In genomic region chr10:80990406-80990805, GRCm38 (mm10) we compare ENCODE assay signal across 27 mouse cellular contexts. TPM values are rescaled to one million over a fixed set of nuclear protein-coding genes. Genes with fewer than 3 reads are reported as not detected.
DNase-seq lines count a peak whose midpoint lies in the region; ATAC-seq lines count a peak whose summit lies in the region.
"Had no signal": no experiment of that assay in that cellular context is flagged by ENCODE, and none has a peak within 500 bp of the region (broad histone marks: within the 10 kb centered on the region; RNA-seq: fewer than 3 reads in every experiment).

No protein-coding gene starts in this region.

- H3K4me3 ChIP-seq in kidney, embryonic 14.5 days (ENCODE audit: low read length), result no peak overlapping the region
- H3K4me3 ChIP-seq in hindbrain, embryonic 16.5 days (ENCODE audit: low read length), result no peak overlapping the region
- H3K4me3 ChIP-seq: embryonic facial prominence, embryonic 15.5 days; heart, embryonic 12.5 days; hindbrain, embryonic 10.5 days; liver, embryonic 13.5 days; megakaryocyte, embryonic 14.5 days; midbrain, embryonic 13.5 days; neural tube, embryonic 12.5 days had no signal

- H3K27ac ChIP-seq in kidney, embryonic 14.5 days (ENCODE audit: low read depth, low read length), result no peak overlapping the region
- H3K27ac ChIP-seq in hindbrain, embryonic 16.5 days (ENCODE audit: low read depth, low read length), result no peak overlapping the region
- H3K27ac ChIP-seq: embryonic facial prominence, embryonic 15.5 days; hindbrain, embryonic 10.5 days; liver, embryonic 13.5 days; midbrain, embryonic 13.5 days; neural tube, embryonic 12.5 days had no signal

- ATAC-seq in CD4-positive, CD25-positive, alpha-beta regulatory T cell, adult 4 months, result no peak
- no peak for ATAC-seq in kidney, embryonic 14.5 days (ENCODE audit: low FRiP score, low TSS enrichment)
- ATAC-seq in hindbrain, embryonic 16.5 days, result no peak
- ATAC-seq: forebrain, embryonic 14.5 days; midbrain, embryonic 13.5 days had no signal

- peaks cover 9% of the 10 kb centered on the region for H3K4me1 ChIP-seq in kidney, embryonic 14.5 days (ENCODE audit: control insufficient read depth, insufficient read depth, low read length)
- H3K4me1 ChIP-seq in hindbrain, embryonic 16.5 days (ENCODE audit: control insufficient read depth, insufficient read depth, low read depth, low read length), result peaks cover 12% of the 10 kb centered on the region

- H3K9ac ChIP-seq in kidney, embryonic 14.5 days (ENCODE audit: low read depth, low read length), result no peak overlapping the region
- no peak overlapping the region for H3K9ac ChIP-seq in hindbrain, embryonic 16.5 days (ENCODE audit: low read depth, low read length)
- H3K9ac ChIP-seq: embryonic facial prominence, embryonic 15.5 days; heart, embryonic 12.5 days; liver, embryonic 13.5 days; midbrain, embryonic 13.5 days; neural tube, embryonic 12.5 days had no signal

- no peaks in the 10 kb centered on the region for H3K9me3 ChIP-seq in kidney, embryonic 14.5 days (ENCODE audit: control insufficient read depth, low read length)
- H3K9me3 ChIP-seq in hindbrain, embryonic 16.5 days (ENCODE audit: control insufficient read depth, low read length), result no peaks in the 10 kb centered on the region
- H3K9me3 ChIP-seq: embryonic facial prominence, embryonic 15.5 days; heart, embryonic 12.5 days; hindbrain, embryonic 10.5 days; liver, embryonic 13.5 days; megakaryocyte, embryonic 14.5 days; midbrain, embryonic 13.5 days; neural tube, embryonic 12.5 days had no signal

- H3K36me3 ChIP-seq in kidney, embryonic 14.5 days (ENCODE audit: control insufficient read depth, insufficient read depth, low read length), result no peaks in the 10 kb centered on the region
- H3K36me3 ChIP-seq in hindbrain, embryonic 16.5 days (ENCODE audit: control insufficient read depth, insufficient read depth, low read length), result no peaks in the 10 kb centered on the region
- H3K36me3 ChIP-seq: embryonic facial prominence, embryonic 15.5 days; heart, embryonic 12.5 days; hindbrain, embryonic 10.5 days; liver, embryonic 13.5 days; midbrain, embryonic 13.5 days; neural tube, embryonic 12.5 days had no signal

- 59% methylated on average over 7 of the region's 7 CpGs for WGBS in kidney, embryonic 14.5 days
- 68% methylated on average over 7 of the region's 7 CpGs for WGBS in hindbrain, embryonic 16.5 days

- peak; percentile 32 for DNase-seq in CD4-positive, CD25-positive, alpha-beta regulatory T cell, adult 2 months (ENCODE audit: low read depth, low spot score)
- peak; percentile 32 to 51 for DNase-seq in natural killer cell, adult 2 months (ENCODE audit: low spot score in 2 of 2)
- peak; percentile 56 for DNase-seq in thymus, postnatal 0 days (ENCODE audit: low spot score)
- DNase-seq in gastrocnemius, adult 18-20 months (ENCODE audit: low spot score), result no peak
- DNase-seq: adrenal gland, postnatal 10 days; cerebellum, adult 8-10 months; gastrocnemius, postnatal 10 days; heart, postnatal 10 days; kidney, adult 11 months; layer of hippocampus, adult 9-11 months; liver, embryonic 13.5 days; lung, adult 2 months; lung, postnatal 36 days; retina, postnatal 1 day; right cerebral cortex, postnatal 25 days had no signal

- H3K4me2 ChIP-seq in kidney, embryonic 14.5 days (replicated peaks; ENCODE audit: low read depth, low read length), result no peak overlapping the region
- no peak overlapping the region for H3K4me2 ChIP-seq in hindbrain, embryonic 16.5 days (ENCODE audit: low read length)
- H3K4me2 ChIP-seq: embryonic facial prominence, embryonic 15.5 days; heart, embryonic 12.5 days; liver, embryonic 13.5 days; midbrain, embryonic 13.5 days; neural tube, embryonic 12.5 days had no signal

- H3K27me3 ChIP-seq in kidney, embryonic 14.5 days (ENCODE audit: control insufficient read depth, insufficient read depth, low read length), result peaks cover 17% of the 10 kb centered on the region
- H3K27me3 ChIP-seq in hindbrain, embryonic 16.5 days (replicated peaks; ENCODE audit: control insufficient read depth, insufficient read depth, low read length), result peaks cover 15% of the 10 kb centered on the region

RNA-seq across cellular contexts. Expression of gene Gng7, which starts 24.3 kb away (rescaled TPM):
- under 1 TPM in 1 of 2 experiments, not detected in 1; 0.54 TPM for polyA plus RNA-seq in CD4-positive, CD25-positive, alpha-beta regulatory T cell, adult 4 months (2017; shearing (Covaris generic))
- 1.5 and 1.8 TPM in 2 replicates for polyA plus RNA-seq in thymus, postnatal 0 days (2015; fragmentation: Nextera tagmentation; extraction: Ambion mirVana)
- polyA plus RNA-seq in kidney, embryonic 14.5 days (2014; fragmentation: Nextera tagmentation; extraction: Ambion mirVana), result 2.2 and 4.8 TPM in 2 replicates
- 1 to 10 TPM; 2.3 to 2.5 TPM for total RNA-seq in gastrocnemius, adult 18-20 months (2021)
- polyA plus RNA-seq in hindbrain, embryonic 16.5 days (2015; fragmentation: Nextera tagmentation; extraction: Ambion mirVana), result 25.4 and 27.0 TPM in 2 replicates
- total RNA-seq: monocyte, adult 5-6 weeks had no signal

RNA-seq across cellular contexts. Expression of gene Diras1, which starts 35.1 kb away (rescaled TPM):
- not detected for polyA plus RNA-seq in CD4-positive, CD25-positive, alpha-beta regulatory T cell, adult 4 months (2017; shearing (Covaris generic))
- polyA plus RNA-seq in thymus, postnatal 0 days (2015; fragmentation: Nextera tagmentation; extraction: Ambion mirVana), result 0.04 TPM in 1 of 2 replicates, not detected in the other
- polyA plus RNA-seq in kidney, embryonic 14.5 days (2014; fragmentation: Nextera tagmentation; extraction: Ambion mirVana), result 0.37 TPM in 1 of 2 replicates, not detected in the other
- total RNA-seq in gastrocnemius, adult 18-20 months (2021), result under 1 TPM in 1 of 2 experiments, not detected in 1; 0.07 TPM
- polyA plus RNA-seq in hindbrain, embryonic 16.5 days (2015; fragmentation: Nextera tagmentation; extraction: Ambion mirVana), result 74.4 and 81.7 TPM in 2 replicates
- total RNA-seq: granulocyte monocyte progenitor cell, adult 5-6 weeks; heart, postnatal 10 days had no signal
- polyA plus RNA-seq: heart, embryonic 12.5 days; lung, adult 2 months had no signal

RNA-seq across cellular contexts. Expression of gene Slc39a3, which starts 46.8 kb away (rescaled TPM):
- polyA plus RNA-seq in CD4-positive, CD25-positive, alpha-beta regulatory T cell, adult 4 months (2017; shearing (Covaris generic)), result 1 to 10 TPM; 3.3 to 4.7 TPM
- 16.0 and 16.8 TPM in 2 replicates for polyA plus RNA-seq in thymus, postnatal 0 days (2015; fragmentation: Nextera tagmentation; extraction: Ambion mirVana)
- 6.4 and 9.1 TPM in 2 replicates for polyA plus RNA-seq in kidney, embryonic 14.5 days (2014; fragmentation: Nextera tagmentation; extraction: Ambion mirVana)
- total RNA-seq in gastrocnemius, adult 18-20 months (2021), result 10 to 100 TPM; 13.7 TPM
- 48.3 and 54.3 TPM in 2 replicates for polyA plus RNA-seq in hindbrain, embryonic 16.5 days (2015; fragmentation: Nextera tagmentation; extraction: Ambion mirVana)

Comparison
In these comparisons a context has a peak if more than half of its experiments do, and no peak if none do; other contexts are left out.
1. RNA of gene Diras1, which starts 35.1 kb away (polyA plus RNA-seq): 74.4 to 81.7 TPM in hindbrain, embryonic 16.5 days; 0.37 TPM in kidney, embryonic 14.5 days, 0.04 TPM in thymus, postnatal 0 days and not detected in CD4-positive, CD25-positive, alpha-beta regulatory T cell, adult 4 months; every median in the first group is over 10 times any median in the second.